Mouse (Mus musculus): ENCODE results near the gene Tmem220. TPM values are rescaled to one million over a fixed set of nuclear protein-coding genes. Genes with fewer than 3 reads are reported as not detected.
"Not testable (repeated sequence)": the region's sequence is repeated elsewhere in the genome, so short reads cannot be mapped to it uniquely, and the experiment has no call there.

The Tmem220 gene
- total RNA-seq, 2 experiments from 2014 or later = not detected

DNA sequence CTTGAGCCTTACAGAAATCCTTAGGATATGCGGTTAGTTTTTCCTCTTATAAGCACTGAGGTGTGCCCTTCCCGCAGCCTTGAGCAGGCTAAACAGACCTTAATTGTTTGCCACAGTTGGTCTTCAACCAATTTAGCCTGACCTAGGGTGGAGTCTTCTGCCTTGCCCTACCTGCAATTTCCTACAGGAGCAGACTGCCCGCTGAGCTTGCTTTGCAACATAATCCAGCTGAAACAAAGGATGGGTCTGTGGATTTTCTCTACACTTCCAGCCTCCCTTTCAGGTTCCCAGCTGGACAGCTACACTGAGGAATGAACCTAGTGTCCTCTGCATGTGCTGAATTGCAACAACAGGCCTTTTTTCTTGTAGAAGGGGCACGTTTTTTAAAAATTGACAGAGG is 13.3 kb upstream of the Tmem220 start:
- ATAC-seq (replicated peaks; ENCODE audit: low FRiP score, poor library complexity, severe bottlenecking) = no peak

DNA sequence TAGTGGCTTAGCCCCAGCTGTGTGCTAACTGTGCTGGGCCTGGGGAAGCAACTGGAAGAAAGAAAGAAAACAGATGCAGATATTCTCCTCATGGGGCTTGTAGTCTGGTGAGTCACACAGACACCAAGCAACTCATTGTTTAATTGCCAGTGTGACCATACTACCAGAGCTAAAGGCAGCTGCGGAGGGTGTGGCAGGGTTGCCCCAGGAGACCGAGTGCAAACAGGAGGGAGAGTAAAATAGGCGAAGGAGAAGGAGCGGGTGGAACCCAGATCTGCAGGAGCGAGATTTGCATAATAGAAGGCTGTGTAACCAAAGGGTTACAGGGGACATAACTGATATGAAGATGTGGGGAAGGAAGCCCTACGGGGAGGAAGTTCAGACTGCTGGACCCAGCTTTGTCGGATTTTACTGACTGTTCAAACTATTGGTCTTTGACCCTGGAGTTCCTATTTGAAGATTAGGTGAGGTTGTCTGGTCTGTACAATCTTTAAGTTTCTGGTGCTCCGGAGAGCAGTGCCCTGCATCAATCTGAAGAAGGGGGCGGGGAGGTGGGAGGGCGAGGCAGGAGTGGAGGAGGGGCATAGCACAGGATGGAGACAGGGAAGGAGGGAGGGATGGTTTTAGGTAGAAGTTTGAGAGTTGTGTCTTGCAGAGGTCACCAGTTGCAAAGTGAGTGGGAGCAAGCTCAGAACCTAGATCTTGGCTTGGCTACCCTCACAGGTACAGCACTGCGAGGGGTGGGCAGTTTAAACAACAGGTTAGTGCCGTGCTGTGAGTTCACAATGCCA is 7.0 kb upstream of the Tmem220 start:
- no peak for ATAC-seq (replicated peaks; ENCODE audit: low FRiP score, poor library complexity, severe bottlenecking)

DNA sequence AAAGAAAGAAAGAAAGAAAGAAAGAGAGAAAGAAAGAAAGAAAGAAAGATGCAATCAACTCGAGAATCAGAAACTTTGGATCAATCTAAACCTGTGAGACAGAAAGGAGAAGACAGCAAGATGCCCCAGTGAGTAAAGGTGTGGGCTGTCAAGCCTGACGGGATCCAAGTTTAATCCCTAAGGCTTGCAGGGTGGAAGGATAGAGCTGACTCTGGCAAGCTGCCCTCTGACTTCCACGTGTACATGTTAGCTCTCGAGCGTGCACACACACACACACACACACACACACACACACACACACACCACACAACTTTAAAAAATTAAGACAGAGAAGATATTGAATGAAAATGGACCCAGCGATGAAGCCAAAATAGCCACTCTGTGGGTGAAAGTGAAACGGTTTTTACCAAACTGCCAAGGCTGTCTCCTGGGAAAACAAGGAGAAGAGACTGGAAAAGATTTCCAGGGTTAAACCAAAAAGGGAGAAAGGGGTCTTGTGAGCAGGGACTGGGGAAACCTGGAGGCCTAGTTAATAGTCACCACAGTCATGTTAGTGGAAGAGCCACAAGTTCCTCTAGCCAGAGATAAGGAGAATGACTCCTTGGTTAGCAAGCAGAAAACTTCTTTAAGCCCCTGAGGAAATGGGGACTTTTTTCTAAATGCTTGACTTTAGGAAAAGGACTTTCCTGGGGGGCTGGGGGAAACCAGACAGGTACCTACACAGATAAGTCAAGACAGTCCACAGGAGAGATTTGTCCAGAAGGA is 5.1 kb upstream of the Tmem220 start:
- no peak for ATAC-seq (replicated peaks; ENCODE audit: low FRiP score, poor library complexity, severe bottlenecking)

DNA sequence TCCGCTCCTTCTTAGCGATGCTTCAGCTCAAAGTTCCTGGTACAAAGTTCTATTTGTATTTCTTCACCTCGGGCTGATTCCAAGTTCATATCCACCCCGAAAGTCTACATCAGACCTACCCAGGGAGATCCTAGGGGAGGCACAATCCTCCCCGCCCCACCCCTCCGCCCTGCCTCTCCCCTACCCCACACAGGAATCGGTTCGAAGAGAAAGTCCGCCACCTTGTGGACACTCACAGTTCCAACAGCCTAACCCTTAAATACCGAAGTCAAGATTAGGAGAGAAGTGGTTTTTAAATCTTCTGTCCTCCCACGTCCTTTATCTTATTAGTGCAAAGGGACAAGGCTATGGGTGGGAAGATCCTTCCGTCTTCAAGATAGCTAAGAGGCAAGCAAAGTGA is 4.0 kb upstream of the Tmem220 start:
- no peak for ATAC-seq (replicated peaks; ENCODE audit: low FRiP score, poor library complexity, severe bottlenecking)

DNA sequence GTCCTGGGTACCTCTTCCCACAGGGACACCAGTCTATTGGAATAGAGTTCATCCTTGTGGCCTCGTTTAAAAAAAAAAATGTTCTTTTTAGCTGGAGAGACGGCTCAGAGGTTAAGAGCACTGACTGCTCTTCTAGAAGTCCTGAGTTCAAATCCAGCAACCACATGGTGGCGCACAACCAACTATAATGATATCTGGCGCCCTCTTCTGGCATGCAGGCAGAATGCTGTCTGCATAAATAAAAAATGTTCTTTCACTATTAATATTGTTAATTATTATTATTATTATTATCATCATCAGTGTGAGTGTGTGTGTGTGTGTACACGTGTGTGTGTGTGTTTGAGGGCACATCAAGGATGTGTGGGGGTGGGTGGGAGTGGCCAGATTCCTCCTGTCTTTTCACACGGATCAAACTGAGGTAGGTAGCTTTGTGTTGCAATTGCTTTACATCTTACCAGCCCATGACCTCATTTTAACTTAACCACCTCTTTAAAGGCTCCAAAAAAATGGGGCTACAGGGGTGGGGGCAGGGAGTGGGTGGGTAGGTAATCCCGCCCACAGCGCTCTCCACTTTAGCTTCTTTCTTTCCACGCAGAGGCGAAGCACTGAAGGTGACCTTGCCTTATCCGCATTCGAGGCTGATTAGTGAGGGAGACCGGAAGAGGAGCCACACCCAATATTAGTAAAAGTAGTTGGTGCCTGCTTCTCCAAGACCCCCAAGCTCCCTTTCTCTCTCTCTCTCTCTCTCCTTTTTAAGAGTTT is 2.4 kb upstream of the Tmem220 start:
- ATAC-seq (replicated peaks; ENCODE audit: low FRiP score, poor library complexity, severe bottlenecking) = no peak

DNA sequence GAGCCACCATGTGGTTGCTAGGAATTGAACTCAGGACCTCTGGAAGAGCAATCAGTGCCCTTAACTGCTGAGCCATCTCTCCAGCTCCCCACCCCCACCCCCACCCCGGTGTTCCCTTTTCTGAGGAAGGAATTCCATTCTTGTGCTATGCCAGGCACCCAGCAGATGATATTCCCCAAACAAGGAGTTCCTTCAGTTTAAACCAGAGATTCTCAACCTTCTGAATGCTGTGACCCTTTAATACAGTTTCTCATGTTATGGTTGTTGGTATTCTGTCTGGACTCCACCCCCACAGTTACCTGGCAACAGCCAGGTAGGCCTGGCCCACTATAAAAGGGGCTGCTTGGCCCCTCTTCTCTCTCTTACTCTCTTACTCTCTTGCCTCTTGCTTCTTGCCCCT is 1.8 kb upstream of the Tmem220 start:
- not testable (repeated sequence) for ATAC-seq (replicated peaks; ENCODE audit: low FRiP score, poor library complexity, severe bottlenecking)

DNA sequence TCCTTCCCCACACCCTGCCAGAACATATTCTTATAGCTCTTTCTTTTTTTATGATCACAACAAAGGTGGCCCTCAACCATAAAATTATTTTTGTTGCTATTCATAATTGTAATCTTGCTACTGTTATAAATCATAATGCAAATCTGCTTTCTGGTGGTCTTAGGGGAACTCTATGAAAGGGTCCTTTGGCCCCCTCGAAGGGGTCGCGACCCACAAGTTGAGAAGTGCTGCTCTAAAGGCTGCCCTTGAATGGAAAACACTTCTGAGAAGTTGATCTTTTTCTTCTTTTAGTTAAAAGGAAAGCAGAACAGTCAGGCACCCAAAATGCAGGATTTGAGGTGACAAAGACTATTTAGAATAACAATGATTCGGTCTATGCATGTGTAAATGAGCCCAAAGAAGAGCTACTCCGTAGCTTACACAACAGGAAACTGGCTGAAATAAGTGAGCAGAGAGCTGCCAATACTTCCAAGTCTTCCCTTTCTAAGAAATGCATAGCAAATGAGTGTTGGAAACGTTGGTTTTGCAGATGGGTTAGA is 1.1 kb upstream of the Tmem220 start:
- no peak for ATAC-seq (replicated peaks; ENCODE audit: low FRiP score, poor library complexity, severe bottlenecking)

DNA sequence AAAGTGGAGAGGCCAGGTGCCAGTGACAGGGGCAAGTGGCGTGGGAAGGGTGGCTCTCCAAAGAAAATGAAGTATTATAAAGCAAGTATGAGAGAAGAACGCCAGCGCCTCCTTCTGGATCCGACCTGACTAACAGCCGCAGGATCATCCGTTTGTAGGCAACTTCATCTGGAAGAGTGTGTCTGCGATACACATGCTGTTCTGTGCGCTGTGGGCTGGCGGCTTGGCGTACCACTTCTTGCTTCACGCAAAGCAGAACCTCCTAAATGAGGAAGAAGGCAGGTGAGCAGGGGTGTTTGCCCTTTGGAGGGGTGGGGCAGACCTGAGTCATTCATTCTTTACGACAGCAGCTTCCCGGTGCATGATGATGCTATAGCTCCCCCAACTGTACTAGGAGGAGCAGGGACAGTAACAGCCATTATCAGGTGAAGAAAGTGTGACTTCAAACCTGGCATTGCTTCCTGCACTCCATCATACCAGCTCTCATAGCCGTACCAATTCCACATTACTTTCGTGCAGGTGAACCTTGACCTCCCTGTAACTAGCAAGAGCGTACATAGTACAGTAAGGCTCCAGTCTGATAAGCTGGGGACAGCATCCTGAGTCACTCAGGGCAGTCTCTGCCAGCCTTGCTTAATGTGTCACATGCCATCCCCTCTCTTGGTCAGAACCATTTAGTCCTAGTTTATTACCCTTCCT is 6.1 kb downstream of the Tmem220 start:
- no peak for ATAC-seq (replicated peaks; ENCODE audit: low FRiP score, poor library complexity, severe bottlenecking)

DNA sequence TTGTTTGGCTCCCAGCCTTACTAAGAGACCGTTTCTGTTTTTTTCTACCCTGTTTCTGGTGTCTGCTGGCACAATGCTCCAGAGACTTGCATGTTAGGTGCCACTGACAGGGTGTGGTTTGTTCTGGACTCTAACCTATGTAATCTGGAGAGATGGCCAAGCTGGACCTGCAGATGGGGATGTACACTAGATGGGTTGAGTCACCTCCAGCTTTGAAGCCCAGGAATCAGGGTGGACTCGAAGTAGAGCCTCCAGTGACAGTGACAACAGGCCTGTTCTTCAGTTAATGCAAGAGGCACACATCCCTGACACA is 6.6 kb downstream of the Tmem220 start:
- ATAC-seq (replicated peaks; ENCODE audit: low FRiP score, poor library complexity, severe bottlenecking) = no peak

DNA sequence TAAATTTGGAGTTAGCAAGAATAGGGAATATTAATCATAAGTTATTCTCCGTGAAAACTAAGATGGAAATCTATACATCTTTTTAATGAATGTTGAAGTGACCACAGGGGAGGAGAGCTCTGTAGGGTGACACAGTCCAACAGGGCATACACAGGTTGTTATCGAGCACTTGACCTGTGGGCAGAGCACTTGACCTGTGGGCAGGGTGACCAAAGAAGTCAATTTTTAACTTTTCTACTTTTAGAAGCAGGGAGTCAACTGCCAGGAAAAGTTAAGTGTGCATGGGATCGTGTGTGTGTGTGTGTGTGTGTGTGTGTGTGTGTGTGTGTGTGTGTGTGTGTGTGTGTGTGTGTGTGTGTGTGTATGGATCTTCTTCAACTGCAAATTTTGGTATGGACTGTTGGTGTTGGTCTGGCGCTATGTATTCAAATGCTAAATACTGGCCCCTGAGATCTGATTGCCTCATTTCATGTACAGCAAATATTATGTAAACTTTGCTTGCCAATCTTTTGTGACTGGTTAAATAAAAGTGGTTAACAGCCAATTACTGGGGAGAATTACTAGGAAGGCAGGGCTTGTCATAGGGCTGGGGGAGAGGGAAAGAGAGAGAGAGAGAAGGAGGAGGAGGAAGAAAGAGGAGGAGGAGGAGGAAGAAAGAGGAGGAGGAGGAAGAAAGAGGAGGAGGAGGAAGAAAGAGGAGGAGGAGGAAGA is 10.0 kb downstream of the Tmem220 start:
- no peak for ATAC-seq (replicated peaks; ENCODE audit: low FRiP score, poor library complexity, severe bottlenecking)

DNA sequence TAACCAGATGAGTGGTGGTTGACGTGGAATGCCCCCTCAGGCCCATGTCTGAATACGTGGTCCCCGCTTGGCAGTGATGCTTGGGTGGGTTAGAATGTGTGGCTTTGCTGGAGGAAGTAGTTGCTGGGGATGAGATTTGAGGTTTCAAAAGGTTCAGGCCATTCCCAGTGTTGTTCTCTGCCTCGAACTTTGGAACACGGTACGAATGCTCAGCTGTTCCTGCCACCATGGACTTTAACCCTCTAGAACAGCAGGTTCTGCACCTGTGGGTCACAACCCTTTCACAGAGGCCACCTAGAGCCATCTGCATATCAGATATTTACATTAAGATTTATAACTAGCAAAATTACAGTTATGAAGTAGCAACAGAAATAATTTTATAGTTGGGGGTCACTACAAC is 11.3 kb downstream of the Tmem220 start:
- ATAC-seq (replicated peaks; ENCODE audit: low FRiP score, poor library complexity, severe bottlenecking) = no peak

DNA sequence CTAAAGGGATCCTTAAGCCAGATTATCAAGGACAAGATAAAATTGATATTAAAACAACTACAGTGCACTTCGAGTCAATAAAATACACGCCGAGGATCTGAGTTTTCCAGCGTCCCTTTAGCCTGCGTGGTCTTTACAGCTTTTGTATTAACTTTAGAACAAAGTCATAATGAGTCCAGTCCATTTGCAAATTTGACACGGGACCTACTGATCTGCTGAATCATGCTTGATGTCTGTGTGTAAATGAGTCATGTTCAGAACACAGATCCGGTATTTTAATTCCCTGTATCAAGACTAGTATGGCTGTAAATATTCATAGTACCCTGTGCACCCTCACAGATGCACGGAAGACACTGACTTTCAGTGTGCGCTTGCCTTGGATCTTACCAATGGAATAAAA is 11.9 kb downstream of the Tmem220 start:
- no peak for ATAC-seq (replicated peaks; ENCODE audit: low FRiP score, poor library complexity, severe bottlenecking)

DNA sequence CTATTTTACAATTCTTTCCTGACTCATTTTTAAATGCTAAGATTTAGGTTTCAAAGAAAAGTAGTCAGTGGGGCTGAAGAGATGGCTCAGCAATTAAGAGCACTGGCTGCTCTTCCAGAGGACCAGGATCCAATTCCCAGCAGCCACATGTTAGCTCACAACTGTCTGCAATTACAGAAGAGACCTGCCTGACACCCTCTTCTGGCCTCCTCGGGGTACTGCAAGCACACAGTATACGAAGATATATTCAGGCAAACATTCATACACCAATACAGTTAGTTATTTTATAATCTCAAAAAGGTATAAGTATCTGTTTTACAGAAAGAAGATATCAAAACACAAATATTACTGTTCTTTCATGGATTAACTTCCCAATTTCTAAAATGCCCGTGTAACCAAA is 14.8 kb downstream of the Tmem220 start:
- no peak; the same call in 1 of the 2 replicates for ATAC-seq (replicated peaks; ENCODE audit: low FRiP score, poor library complexity, severe bottlenecking)

DNA sequence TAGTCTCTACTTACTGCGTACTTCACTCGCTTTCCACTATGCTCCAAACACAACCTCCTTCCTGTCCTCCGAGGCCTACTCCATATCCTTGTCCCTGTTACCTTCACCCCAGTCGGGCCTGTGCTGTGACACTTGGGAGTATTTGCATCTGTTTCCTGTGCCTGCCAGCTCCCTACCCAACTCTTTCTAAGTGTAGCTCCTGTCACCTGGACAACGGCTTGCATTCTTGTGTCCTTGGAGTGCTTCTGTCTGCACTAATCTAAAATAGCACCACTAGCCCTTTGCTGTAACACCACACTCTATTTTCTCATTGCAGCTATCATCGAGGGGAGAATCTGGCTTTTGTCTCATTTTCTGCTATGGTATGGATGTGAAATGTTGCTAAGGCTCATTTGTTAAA is 15.5 kb downstream of the Tmem220 start:
- no peak for ATAC-seq (replicated peaks; ENCODE audit: low FRiP score, poor library complexity, severe bottlenecking)

DNA sequence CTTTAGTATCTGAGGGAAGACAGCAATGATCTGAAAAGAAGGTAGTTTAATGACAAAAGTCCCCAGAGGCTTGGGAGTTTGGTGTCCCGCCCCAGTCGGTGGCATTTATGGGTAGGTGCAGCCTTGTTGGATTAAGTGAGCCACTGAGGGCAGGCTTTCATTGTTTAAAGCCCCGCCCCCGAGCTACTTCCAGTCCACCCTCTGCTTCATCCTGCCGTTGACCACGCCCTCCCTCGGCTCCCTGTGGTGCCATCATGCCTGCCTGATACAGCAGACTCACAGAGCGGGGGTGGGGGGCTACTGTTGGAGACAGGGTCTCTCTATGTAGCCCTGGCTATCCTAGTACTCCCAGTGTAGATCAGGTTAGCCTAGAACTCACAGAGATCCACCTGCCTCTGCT is 18.1 kb downstream of the Tmem220 start:
- no peak for ATAC-seq (replicated peaks; ENCODE audit: low FRiP score, poor library complexity, severe bottlenecking)

DNA sequence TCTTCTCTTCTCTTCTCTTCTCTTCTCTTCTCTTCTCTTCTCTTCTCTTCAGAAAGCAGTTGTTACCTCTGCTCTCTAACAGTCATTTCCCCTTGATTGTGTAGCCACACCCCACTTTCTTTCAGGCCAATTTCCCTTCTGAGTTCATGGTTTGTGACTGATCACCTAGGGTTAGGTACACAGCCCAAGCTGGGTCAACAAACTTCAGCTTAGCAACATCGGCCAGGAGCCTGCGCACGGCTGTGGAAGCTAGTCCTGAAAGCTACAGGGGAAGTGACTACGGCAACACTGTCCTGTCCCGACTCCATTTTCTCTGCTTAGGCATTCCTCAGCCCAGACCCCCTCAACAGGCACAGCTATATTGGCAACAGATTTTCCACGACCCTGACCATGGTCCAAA is 20.0 kb downstream of the Tmem220 start:
- ATAC-seq (replicated peaks; ENCODE audit: low FRiP score, poor library complexity, severe bottlenecking) = no peak

DNA sequence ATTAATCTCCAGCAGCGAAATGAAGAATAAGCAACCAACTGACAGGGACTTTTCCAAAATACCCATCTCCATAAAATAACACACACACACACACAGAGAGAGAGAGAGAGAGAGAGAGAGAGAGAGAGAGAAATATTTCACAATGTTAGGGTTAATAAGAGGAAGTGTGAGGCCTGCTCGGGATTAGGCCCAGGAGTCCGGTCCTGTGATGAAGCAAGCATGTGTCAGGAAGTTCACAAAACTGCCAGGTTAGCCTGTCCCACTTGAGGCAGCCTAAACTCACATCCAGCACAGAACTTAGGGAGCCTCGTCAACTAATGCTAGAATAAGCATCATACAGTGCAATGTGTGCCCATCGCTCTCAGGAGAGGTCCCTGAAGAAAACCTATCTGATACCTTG is 22.2 kb downstream of the Tmem220 start:
- ATAC-seq (replicated peaks; ENCODE audit: low FRiP score, poor library complexity, severe bottlenecking) = no peak

DNA sequence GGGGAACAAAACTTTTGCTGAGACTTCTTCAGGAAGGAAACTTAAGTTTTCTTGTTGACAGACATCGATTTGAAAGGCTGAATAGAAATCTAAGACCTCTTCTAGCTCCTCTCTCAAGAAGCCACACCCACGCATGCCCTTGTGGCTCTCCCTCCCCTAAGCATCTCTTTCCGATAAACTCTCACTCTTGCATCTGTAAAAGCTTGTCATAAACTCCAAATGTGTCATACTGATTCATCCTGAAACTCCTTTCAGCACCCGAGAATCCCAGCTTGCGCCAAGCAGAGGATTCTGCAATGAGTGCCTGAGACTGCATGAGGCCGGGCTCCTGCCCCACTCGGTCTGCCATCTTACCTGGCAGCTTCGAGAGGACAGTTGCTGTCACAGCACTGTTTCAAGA is 23.5 kb downstream of the Tmem220 start:
- ATAC-seq (replicated peaks; ENCODE audit: low FRiP score, poor library complexity, severe bottlenecking) = no peak

DNA sequence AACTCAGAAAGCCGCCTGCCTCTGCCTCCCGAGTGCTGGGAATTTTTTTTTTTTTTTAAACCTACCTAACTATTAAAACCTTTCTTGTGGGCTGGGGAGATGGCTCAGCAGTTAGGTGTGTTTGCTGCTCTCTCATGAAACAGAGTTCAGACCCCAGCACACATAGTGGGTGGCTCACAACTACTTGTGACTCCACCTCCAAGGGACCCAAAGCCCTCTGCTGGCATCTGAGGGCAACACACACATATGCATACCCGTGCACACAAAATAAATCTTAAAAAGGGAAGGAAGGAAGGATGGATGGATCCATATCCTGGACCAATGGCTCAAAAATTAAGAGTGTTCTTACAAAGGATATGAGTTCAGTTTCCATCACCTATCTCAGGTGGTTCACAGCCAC is 24.3 kb downstream of the Tmem220 start:
- ATAC-seq (replicated peaks; ENCODE audit: low FRiP score, poor library complexity, severe bottlenecking) = no peak
